Mouse (Mus musculus) Patski (cell line): Measurements from ENCODE around the gene Hnrnpdl. TPM values are rescaled to one million over a fixed set of nuclear protein-coding genes. Genes with fewer than 3 reads are reported as not detected.

Experiments used
- ATAC-seq: fragments of 100-300 bp; one replicate; pipeline ENCODE4 v1.8.0; 2021
- CTCF ChIA-PET: fragments of 350-600 bp; sonication (Branson Sonifier 250); formaldehyde crosslinking; loops from one replicate; lab custom pipeline; 2022; ENCODE audit warnings: inconsistent platforms; lab: Charles Lee
- POLR2A ChIA-PET: fragments of 350-600 bp; sonication (Branson Sonifier 250); formaldehyde crosslinking; loops from one replicate; lab custom pipeline; 2022; ENCODE audit warnings: antibody characterized with exemption, inconsistent platforms; lab: Charles Lee
- DNase-seq: peaks from one replicate; pipeline ENCODE4 v3.0.0-alpha.2; 2011; ENCODE audit warnings: low read depth, low spot score
- H3K27me3 ChIP-seq: fragments of 371-371 bp; one replicate; pipeline ENCODE4 v1.5.1; 2021
- CTCF ChIP-seq: fragments of 100-300 bp; IDR thresholded peaks from one replicate; pipeline ENCODE4 v1.5.1; 2021
- in situ Hi-C: fragments of 300-500 bp; cut with MboI; formaldehyde crosslinking; loops from 3 replicates; pipeline ENCODE4 v1.11.1; 2018; ENCODE audit warnings: low pct_unique_long_range_greater_than_20kb, mixed read lengths
- polyA plus RNA-seq: library from polyadenylated mRNA; unstranded; gene quantifications from one replicate; pipeline ENCODE4 v1.2.3, GENCODE M21; 2021

Gene Hnrnpdl
- polyA plus RNA-seq, 1 experiment from 2014 or later: 171 TPM

DNA sequence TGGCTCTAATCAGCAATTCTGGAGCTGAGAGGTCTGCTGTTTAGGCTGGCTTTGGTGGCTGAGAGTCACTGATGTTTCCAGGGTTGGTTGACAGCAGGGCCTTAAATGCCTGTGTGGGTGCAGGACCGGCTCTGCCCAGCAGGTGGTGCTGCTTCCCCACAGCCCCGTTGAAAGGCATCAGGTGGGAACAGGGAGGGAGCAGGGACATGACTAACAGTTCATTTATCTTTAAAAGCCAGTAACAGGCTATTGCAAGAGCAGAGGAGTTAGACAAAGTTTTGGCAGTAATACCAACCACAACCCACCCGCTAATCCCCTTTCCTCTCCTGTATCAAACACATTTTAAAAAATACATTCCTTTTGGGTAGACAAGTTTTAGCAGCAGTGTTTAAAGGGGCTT is 30.8 kb upstream of the Hnrnpdl start:
- ATAC-seq (peak; percentile 91), DNase-seq (peak; percentile 43)
- POLR2A ChIA-PET: no interaction called here
- no peaks in the 10 kb centered on the region for H3K27me3 ChIP-seq
- TF ChIP-seq CTCF: peak; percentile 99
- in situ Hi-C loops: loop anchor here (5.0 kb wide), 1 partner anchor 172 kb away; no protein-coding TSS in a partner anchor
- CTCF ChIA-PET: interaction anchor here (0.6 to 1.1 kb wide), 5 partner anchors 12 to 275 kb away, joined by 3 read pairs; no protein-coding TSS in a partner anchor

GRCm38 (mm10) chr5:100069526-100069925 is 30.1 kb upstream of the Hnrnpdl start:
- ATAC-seq: no peak
- in situ Hi-C loops: no loop called here
- H3K27me3 ChIP-seq: no peaks in the 10 kb centered on the region
- no peak for DNase-seq
- no peak for TF ChIP-seq CTCF
- ChIA-PET POLR2A (no interaction called here), CTCF (interaction anchor here (0.6 to 1.1 kb wide), 4 partner anchors 12 to 276 kb away, joined by 3 read pairs; no protein-coding TSS in a partner anchor)

DNA sequence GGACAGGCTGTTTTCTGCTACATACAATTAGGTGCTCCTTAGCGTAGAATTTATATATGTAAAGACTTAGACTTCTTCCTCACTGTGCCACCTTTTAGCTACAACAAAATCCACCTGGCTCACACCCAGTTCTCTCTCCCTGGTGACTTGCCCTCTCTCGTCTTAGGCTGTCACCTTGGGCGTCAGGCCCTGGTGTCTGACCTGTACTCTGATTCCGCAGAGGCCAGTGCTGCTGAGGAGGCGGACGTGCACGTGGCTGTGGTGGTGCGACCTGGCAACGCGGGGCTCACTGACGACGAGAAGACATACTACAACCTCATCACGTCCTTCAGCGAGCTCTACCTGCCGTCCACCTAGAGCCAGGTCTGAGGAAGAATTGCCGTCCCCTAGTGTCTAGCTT is 28.1 kb upstream of the Hnrnpdl start:
- DNase-seq (no peak), ATAC-seq (no peak)
- in situ Hi-C loops: no loop called here
- POLR2A ChIA-PET: no interaction called here
- CTCF ChIA-PET: interaction anchor here (1.2 to 1.3 kb wide), 2 partner anchors 15 to 96 kb away, joined by 3 read pairs; no protein-coding TSS in a partner anchor
- no peaks in the 10 kb centered on the region for H3K27me3 ChIP-seq
- no peak for TF ChIP-seq CTCF

- ChIA-PET CTCF (interaction anchor here (1.4 kb wide), 1 partner anchor 109 kb away, joined by 3 read pairs; no protein-coding TSS in a partner anchor), POLR2A (no interaction called here)
- no peaks in the 10 kb centered on the region for H3K27me3 ChIP-seq
- no peak for TF ChIP-seq CTCF
- no peak for DNase-seq
- no peak for ATAC-seq
- in situ Hi-C loops: no loop called here
Measured at GRCm38 (mm10) chr5:100060876-100061275, 21.4 kb upstream of the Hnrnpdl start.

- no peak for TF ChIP-seq CTCF
- CTCF ChIA-PET: no interaction called here
- DNase-seq: no peak
- H3K27me3 ChIP-seq: no peaks in the 10 kb centered on the region
- in situ Hi-C loops: no loop called here
- ATAC-seq: no peak
- POLR2A ChIA-PET: no interaction called here
Measured at GRCm38 (mm10) chr5:100059326-100059725, 19.9 kb upstream of the Hnrnpdl start.

DNA sequence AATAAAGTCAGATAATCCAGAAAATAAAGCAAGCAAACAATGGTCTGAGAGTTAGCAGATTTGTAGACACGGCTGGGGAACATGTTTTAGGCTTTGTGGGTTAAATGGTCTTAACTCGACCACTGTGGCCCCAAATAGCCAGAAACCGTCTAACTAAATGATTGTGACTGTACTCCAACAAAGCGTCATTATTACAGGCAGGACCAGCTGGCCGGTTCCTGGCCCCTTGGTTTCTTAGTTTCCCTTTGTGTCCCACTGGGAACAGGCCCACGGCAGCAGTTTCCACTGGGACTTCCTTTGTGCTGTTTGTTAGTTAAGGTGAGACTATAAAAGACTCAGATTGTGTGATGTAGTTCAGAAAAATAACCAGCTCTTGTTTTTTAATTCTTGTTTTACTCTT is 19.3 kb upstream of the Hnrnpdl start:
- DNase-seq: no peak
- no peak for TF ChIP-seq CTCF
- H3K27me3 ChIP-seq: no peaks in the 10 kb centered on the region
- ChIA-PET POLR2A (no interaction called here), CTCF (interaction anchor here (0.7 kb wide), 1 partner anchor 8 kb away, joined by 3 read pairs; no protein-coding TSS in a partner anchor)
- no peak for ATAC-seq
- in situ Hi-C loops: no loop called here

DNA sequence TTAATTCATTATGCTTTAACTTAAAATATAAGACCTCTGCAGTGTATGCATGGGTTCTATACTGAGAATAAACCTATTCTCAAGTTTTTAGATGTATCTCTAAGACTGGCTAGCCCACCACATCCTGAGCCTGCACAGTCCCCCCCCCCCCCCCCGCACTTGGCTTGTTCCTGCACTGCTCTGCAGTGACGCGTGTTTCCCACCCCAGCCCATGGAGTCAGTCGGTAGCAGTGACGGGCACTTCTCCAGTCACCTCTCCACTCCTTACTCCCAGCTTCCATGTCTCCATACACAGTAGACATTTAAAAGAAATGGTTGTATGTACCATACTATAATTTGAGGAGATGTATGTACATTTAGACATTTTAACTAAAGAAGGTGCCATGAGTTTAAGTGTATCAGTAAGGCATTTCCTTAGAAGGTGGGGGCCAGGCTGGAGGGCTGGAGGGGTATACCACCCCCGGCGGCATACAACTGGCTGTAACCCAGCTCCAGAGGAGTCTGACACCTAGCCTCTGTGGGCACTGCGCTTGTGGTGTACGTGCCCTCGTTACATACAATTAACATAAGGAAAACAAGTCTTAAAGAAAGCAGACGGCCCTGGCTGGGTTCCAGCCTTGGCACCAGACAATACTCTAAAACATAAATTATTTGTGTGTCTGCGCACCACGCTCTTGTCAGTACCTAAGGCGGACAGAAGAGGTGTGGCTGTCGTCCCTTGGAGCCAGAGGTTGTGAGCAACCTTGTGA is 18.2 kb upstream of the Hnrnpdl start:
- no peaks in the 10 kb centered on the region for H3K27me3 ChIP-seq
- ATAC-seq (no peak), DNase-seq (no peak)
- TF ChIP-seq CTCF: no peak
- CTCF ChIA-PET: interaction anchor here (1.2 to 1.4 kb wide), 2 partner anchors 15 to 130 kb away, joined by 3 read pairs; no protein-coding TSS in a partner anchor
- POLR2A ChIA-PET: no interaction called here
- in situ Hi-C loops: no loop called here

- H3K27me3 ChIP-seq: no peaks in the 10 kb centered on the region
- CTCF ChIA-PET: no interaction called here
- POLR2A ChIA-PET: no interaction called here
- TF ChIP-seq CTCF: no peak
- in situ Hi-C loops: no loop called here
- no peak for ATAC-seq
- DNase-seq: no peak
Measured at GRCm38 (mm10) chr5:100055866-100056369, 16.5 kb upstream of the Hnrnpdl start.

DNA sequence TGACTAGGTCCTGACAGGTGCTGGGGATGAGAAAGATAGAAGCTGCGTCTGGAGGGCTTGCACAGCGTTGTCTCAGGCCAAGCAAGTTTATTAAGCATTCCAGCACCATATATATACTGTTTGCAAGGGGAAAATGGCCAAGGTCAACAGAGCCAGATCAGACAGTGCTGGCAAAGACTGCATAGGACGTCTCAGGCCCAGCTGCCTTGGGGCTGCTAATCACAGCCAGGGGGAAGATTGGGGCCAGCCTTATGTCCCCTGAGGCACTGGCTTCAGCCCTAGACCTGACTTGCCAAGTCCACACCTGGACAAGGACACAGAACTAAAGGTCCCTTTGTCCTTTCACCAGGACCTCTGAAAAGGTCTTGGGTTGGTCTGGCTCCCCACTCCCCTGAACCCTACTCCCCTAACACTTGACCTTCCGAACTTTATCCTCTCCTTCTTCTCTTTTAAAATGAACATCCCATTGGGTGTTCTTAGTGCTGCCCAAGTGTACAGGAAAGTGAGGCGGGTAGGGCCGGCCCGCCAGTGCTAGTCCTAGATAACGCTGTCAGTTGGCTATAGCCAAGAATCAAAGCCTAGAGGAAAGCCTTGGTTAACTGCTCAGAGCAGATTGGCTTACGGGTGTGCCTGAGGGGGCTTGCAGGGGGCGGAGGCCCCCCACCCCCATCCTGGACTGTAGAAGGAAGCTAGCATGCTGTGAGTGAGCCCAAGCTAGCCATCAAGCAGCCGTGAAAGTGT is 15.5 kb upstream of the Hnrnpdl start:
- H3K27me3 ChIP-seq: no peaks in the 10 kb centered on the region
- ATAC-seq (no peak), DNase-seq (no peak)
- in situ Hi-C loops: no loop called here
- POLR2A ChIA-PET: no interaction called here
- CTCF ChIA-PET: no interaction called here
- no peak for TF ChIP-seq CTCF

DNA sequence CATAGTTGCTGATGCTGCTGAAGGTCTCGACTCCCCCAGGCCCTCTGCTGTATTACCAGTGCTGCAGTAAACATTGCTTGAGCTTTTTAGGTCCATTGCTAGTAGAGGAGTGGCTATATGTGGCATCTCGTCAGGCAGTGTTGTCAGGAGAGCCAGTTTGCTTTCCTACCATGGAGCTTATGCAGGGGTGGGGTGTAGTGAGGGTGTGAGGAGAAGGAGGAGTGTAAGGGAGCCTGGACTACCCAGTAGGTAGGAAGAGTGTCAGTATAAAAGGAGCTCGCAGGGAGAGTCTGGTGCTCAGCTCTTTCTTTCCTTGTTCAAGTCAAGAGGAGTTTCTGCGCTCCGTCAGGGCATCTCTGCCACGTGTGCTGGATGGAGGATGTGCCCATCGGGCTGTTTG is 13.3 kb upstream of the Hnrnpdl start:
- in situ Hi-C loops: no loop called here
- no peaks in the 10 kb centered on the region for H3K27me3 ChIP-seq
- DNase-seq (no peak), ATAC-seq (no peak)
- ChIA-PET POLR2A (interaction anchor here (1.1 kb wide), 1 partner anchor 13 kb away, joined by 3 read pairs; the partner anchor contains the start of genes Enoph1 and Hnrnpdl), CTCF (interaction anchor here (0.8 to 1.7 kb wide), 3 partner anchors 12 to 15 kb away, joined by 3 to 5 read pairs (median 4); no protein-coding TSS in a partner anchor)
- TF ChIP-seq CTCF: no peak
